Mouse (Mus musculus): Measurements from ENCODE around the gene Samd14.

Gene Samd14

DNA sequence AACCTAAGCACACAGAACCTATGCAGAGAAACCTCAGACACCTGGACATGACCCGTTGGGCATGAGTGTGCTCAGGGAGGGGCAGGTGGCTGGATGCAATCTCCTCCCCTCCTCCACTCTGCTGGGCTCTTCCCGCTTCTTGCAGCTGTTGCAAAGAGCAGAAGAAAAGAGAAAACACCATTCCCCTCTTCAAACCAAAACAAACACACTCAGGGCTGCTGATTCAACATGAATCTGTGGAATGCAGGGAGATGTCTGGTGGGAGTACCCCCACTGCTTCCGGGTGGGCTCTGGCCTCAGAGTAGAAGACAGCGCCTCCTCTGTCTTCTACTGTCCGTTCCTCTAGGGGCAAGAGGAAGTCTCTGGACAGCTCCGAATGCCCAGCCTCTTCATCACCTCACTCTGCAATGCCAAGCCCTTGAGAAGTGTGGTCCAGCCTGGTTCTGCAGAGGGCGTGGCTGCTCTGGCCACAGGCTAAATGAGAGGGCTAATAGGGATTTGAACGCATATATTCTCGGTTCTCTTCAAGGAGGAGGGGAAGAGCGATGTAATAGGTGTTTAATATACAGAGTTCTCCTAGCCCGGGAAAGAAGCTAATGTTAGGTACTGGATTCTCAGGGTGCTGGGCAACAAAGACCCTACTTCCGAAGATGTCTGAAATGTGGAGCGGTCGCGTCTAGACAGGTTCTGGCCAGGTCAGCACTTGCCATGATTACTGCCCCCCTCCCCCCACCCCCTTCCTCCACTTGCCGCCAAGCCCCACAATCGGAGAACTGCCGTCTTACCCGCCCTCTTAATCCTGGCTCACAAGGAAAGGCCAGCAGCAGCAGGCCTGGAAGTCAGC, 65.7 kb downstream of the Samd14 start:
- DNase-seq, result peak; percentile 61 to 67

Data from lung, adult 18-20 months (tissue).